ENCODE assay signal across 18 mouse cellular contexts in genomic region chr2:75698874-75699273, GRCm38 (mm10). TPM values are rescaled to one million over a fixed set of nuclear protein-coding genes. Genes with fewer than 3 reads are reported as not detected.
DNase-seq lines count a peak whose midpoint lies in the region; ATAC-seq and TF ChIP-seq lines count a peak whose summit lies in the region.
"Had no signal": no experiment of that assay in that cellular context is flagged by ENCODE, and none has a peak within 500 bp of the region (broad histone marks: within the 10 kb centered on the region; RNA-seq: fewer than 3 reads in every experiment).

No protein-coding gene starts in this region.

- no peaks in the 10 kb centered on the region for H3K9me3 ChIP-seq in embryonic facial prominence, embryonic 15.5 days (replicated peaks)
- H3K9me3 ChIP-seq in embryonic facial prominence, embryonic 10.5 days: no peaks in the 10 kb centered on the region
- no peaks in the 10 kb centered on the region for H3K9me3 ChIP-seq in kidney, embryonic 15.5 days (replicated peaks)
- no peaks in the 10 kb centered on the region for H3K9me3 ChIP-seq in E14TG2a.4 (ENCODE audit: low read length)
- no peaks in the 10 kb centered on the region for H3K9me3 ChIP-seq in intestine, postnatal 0 days (ENCODE audit: control insufficient read depth)
- H3K9me3 ChIP-seq: forebrain, embryonic 13.5 days; hindbrain, embryonic 10.5 days; limb, embryonic 12.5 days had no signal

- no peak for DNase-seq in embryonic facial prominence, embryonic 10.5 days (ENCODE audit: low spot score)
- DNase-seq in kidney, postnatal 25 days: no peak
- no peak for DNase-seq in layer of hippocampus, adult 18-20 months (ENCODE audit: low spot score in 2 of 2)
- DNase-seq in right cerebral cortex, postnatal 36 days (ENCODE audit: low spot score in 2 of 2): no peak
- DNase-seq: cerebellum, adult 11-12 months; lung, postnatal 10 days; right cerebral cortex, adult 18-20 months; thymus, postnatal 4 days had no signal

- H3K27ac ChIP-seq in embryonic facial prominence, embryonic 15.5 days (replicated peaks): peak overlapping the region; percentile 53
- H3K27ac ChIP-seq in embryonic facial prominence, embryonic 10.5 days (replicated peaks): no peak overlapping the region
- H3K27ac ChIP-seq in kidney, embryonic 15.5 days: 0 out of 2 replicates have a peak overlapping the region, but pooled peaks have one; percentile 25
- H3K27ac ChIP-seq in intestine, postnatal 0 days (ENCODE audit: low read depth, low read length): peak overlapping the region; percentile 79
- H3K27ac ChIP-seq: forebrain, embryonic 13.5 days; hindbrain, embryonic 10.5 days; limb, embryonic 12.5 days had no signal

- no peaks in the 10 kb centered on the region for H3K36me3 ChIP-seq in embryonic facial prominence, embryonic 15.5 days
- peaks cover 8% of the 10 kb centered on the region; the same call in 1 of the 2 replicates for H3K36me3 ChIP-seq in embryonic facial prominence, embryonic 10.5 days (replicated peaks)
- no peaks in the 10 kb centered on the region for H3K36me3 ChIP-seq in kidney, embryonic 15.5 days
- peaks cover 72% of the 10 kb centered on the region for H3K36me3 ChIP-seq in E14TG2a.4 (ENCODE audit: insufficient read depth, low read length)
- H3K36me3 ChIP-seq in intestine, postnatal 0 days (ENCODE audit: control insufficient read depth, insufficient read depth): no peaks in the 10 kb centered on the region; the same call in 1 of the 2 replicates
- H3K36me3 ChIP-seq: hindbrain, embryonic 10.5 days; limb, embryonic 12.5 days had no signal

- no peak overlapping the region for H3K9ac ChIP-seq in embryonic facial prominence, embryonic 15.5 days
- H3K9ac ChIP-seq in kidney, embryonic 15.5 days: no peak overlapping the region
- peak overlapping the region; percentile 26; the same call in 1 of the 2 replicates for H3K9ac ChIP-seq in intestine, postnatal 0 days (ENCODE audit: low read depth, low read length)
- H3K9ac ChIP-seq: forebrain, embryonic 13.5 days; limb, embryonic 12.5 days had no signal

- 54% methylated on average over 3 of the region's 3 CpGs for WGBS in embryonic facial prominence, embryonic 15.5 days
- 89% methylated on average over 3 of the region's 3 CpGs for WGBS in embryonic facial prominence, embryonic 10.5 days
- 86% methylated on average over 3 of the region's 3 CpGs for WGBS in kidney, embryonic 15.5 days
- WGBS in intestine, postnatal 0 days: 78% methylated on average over 3 of the region's 3 CpGs

- no peaks in the 10 kb centered on the region for H3K27me3 ChIP-seq in embryonic facial prominence, embryonic 15.5 days
- no peaks in the 10 kb centered on the region for H3K27me3 ChIP-seq in embryonic facial prominence, embryonic 10.5 days (replicated peaks; ENCODE audit: low read depth, poor library complexity, severe bottlenecking)
- H3K27me3 ChIP-seq in kidney, embryonic 15.5 days: no peaks in the 10 kb centered on the region
- no peaks in the 10 kb centered on the region for H3K27me3 ChIP-seq in E14TG2a.4 (ENCODE audit: insufficient read depth, low read length)
- H3K27me3 ChIP-seq in intestine, postnatal 0 days (replicated peaks; ENCODE audit: control insufficient read depth, insufficient read depth, low read length): no peaks in the 10 kb centered on the region
- H3K27me3 ChIP-seq: forebrain, embryonic 13.5 days; limb, embryonic 12.5 days; Patski had no signal

- H3K4me3 ChIP-seq in embryonic facial prominence, embryonic 15.5 days (replicated peaks): no peak overlapping the region
- H3K4me3 ChIP-seq in embryonic facial prominence, embryonic 10.5 days: no peak overlapping the region
- H3K4me3 ChIP-seq in kidney, embryonic 15.5 days (replicated peaks): no peak overlapping the region
- peak overlapping the region; percentile 39 for H3K4me3 ChIP-seq in E14TG2a.4 (replicated peaks; ENCODE audit: low read length)
- H3K4me3 ChIP-seq in intestine, postnatal 0 days (ENCODE audit: low read depth, low read length): no peak overlapping the region
- H3K4me3 ChIP-seq: forebrain, embryonic 13.5 days; hindbrain, embryonic 10.5 days; limb, embryonic 12.5 days had no signal

- no peak overlapping the region for H3K4me2 ChIP-seq in embryonic facial prominence, embryonic 15.5 days (replicated peaks)
- no peak overlapping the region for H3K4me2 ChIP-seq in kidney, embryonic 15.5 days
- peak overlapping the region; percentile 32; the same call in 1 of the 2 replicates for H3K4me2 ChIP-seq in intestine, postnatal 0 days (replicated peaks; ENCODE audit: low read depth)
- H3K4me2 ChIP-seq: forebrain, embryonic 13.5 days; heart, embryonic 11.5 days; limb, embryonic 12.5 days; midbrain, embryonic 11.5 days had no signal

- no peak for ATAC-seq in embryonic facial prominence, embryonic 15.5 days (ENCODE audit: insufficient number of reproducible peaks, low FRiP score, low TSS enrichment, low read depth)
- ATAC-seq in kidney, embryonic 15.5 days (replicated peaks; ENCODE audit: low FRiP score): no peak
- no peak for ATAC-seq in intestine, postnatal 0 days
- ATAC-seq: forebrain, embryonic 13.5 days; Patski had no signal

- peaks cover 52% of the 10 kb centered on the region for H3K4me1 ChIP-seq in embryonic facial prominence, embryonic 15.5 days
- peaks cover 65% of the 10 kb centered on the region for H3K4me1 ChIP-seq in embryonic facial prominence, embryonic 10.5 days
- peaks cover 69% of the 10 kb centered on the region for H3K4me1 ChIP-seq in kidney, embryonic 15.5 days
- peaks cover 92% of the 10 kb centered on the region for H3K4me1 ChIP-seq in E14TG2a.4 (replicated peaks; ENCODE audit: low read depth, low read length)
- peaks cover 23% of the 10 kb centered on the region for H3K4me1 ChIP-seq in intestine, postnatal 0 days (replicated peaks; ENCODE audit: control insufficient read depth, insufficient read depth, low read length)

- no peak for TF ChIP-seq CTCF in E14TG2a.4 (conservative IDR thresholded peaks at IDR 0.05; ENCODE audit: low read length)
- TF ChIP-seq CTCF in intestine, postnatal 0 days (IDR thresholded peaks at IDR 0.05; ENCODE audit: low read depth): no peak

RNA-seq across cellular contexts. Expression of gene Nfe2l2, which starts 5.6 kb away (rescaled TPM):
- polyA plus RNA-seq in embryonic facial prominence, embryonic 15.5 days (2015; fragmentation: Nextera tagmentation; extraction: Ambion mirVana): 50.7 and 56.1 TPM in 2 replicates
- polyA plus RNA-seq in embryonic facial prominence, embryonic 10.5 days (2016; fragmentation: Nextera tagmentation; extraction: Ambion mirVana): 33.0 and 33.7 TPM in 2 replicates
- 70.2 and 71.2 TPM in 2 replicates for polyA plus RNA-seq in kidney, embryonic 15.5 days (2015; fragmentation: Nextera tagmentation; extraction: Ambion mirVana)
- polyA plus RNA-seq in intestine, postnatal 0 days (2015; fragmentation: Nextera tagmentation; extraction: Ambion mirVana): 93.6 and 98.0 TPM in 2 replicates
- total RNA-seq in layer of hippocampus, adult 18-20 months (2021): 10 to 100 TPM; 14.5 to 16.3 TPM

RNA-seq across cellular contexts. Expression of gene Hnrnpa3, which starts 39.8 kb away (rescaled TPM):
- 242 and 268 TPM in 2 replicates for polyA plus RNA-seq in embryonic facial prominence, embryonic 15.5 days (2015; fragmentation: Nextera tagmentation; extraction: Ambion mirVana)
- polyA plus RNA-seq in embryonic facial prominence, embryonic 10.5 days (2016; fragmentation: Nextera tagmentation; extraction: Ambion mirVana): 364 and 384 TPM in 2 replicates
- 381 and 397 TPM in 2 replicates for polyA plus RNA-seq in kidney, embryonic 15.5 days (2015; fragmentation: Nextera tagmentation; extraction: Ambion mirVana)
- 149 and 151 TPM in 2 replicates for polyA plus RNA-seq in intestine, postnatal 0 days (2015; fragmentation: Nextera tagmentation; extraction: Ambion mirVana)
- 100 to 1,000 TPM; 289 to 299 TPM for total RNA-seq in layer of hippocampus, adult 18-20 months (2021)
